Mouse (Mus musculus) megakaryocyte progenitor cell, adult 5-6 weeks (primary cell): ENCODE results near the gene Pbxip1. TPM values are rescaled to one million over a fixed set of nuclear protein-coding genes. Genes with fewer than 3 reads are reported as not detected.

Experiments
- ATAC-seq: replicated peaks from 2 replicates; pipeline ENCODE4 v1.8.0; 2016; ENCODE audit warnings: mild to moderate bottlenecking, moderate TSS enrichment, inconsistent platforms; ENCODE audit not compliant: poor library complexity
- total RNA-seq, 2 experiments: library from RNA; stranded (forward) in 1 of 2; stranded (reverse) in 1 of 2; fragments of 157-497, 149-512 nt in 1 of 2; fragments of 200-1000 nt in 1 of 2; gene quantifications; 2 replicates each; pipeline versions ENCODE4 v1.2.3 to v1.2.4; 2015 to 2017

Gene Pbxip1
- total RNA-seq, 2 experiments from 2014 or later: 5.2 to 13.4 TPM

GRCm38 (mm10) chr3:89430171-89431159 is 6.0 kb upstream of the Pbxip1 start, which contains the start of gene Pygo2:
Gene Pygo2, plus strand, starts transcription at chr3:89430214.
- peak; percentile 95 for ATAC-seq

GRCm38 (mm10) chr3:89432606-89433005 is 3.9 kb upstream of the Pbxip1 start:
- no peak for ATAC-seq

GRCm38 (mm10) chr3:89434532-89434931 is 2.0 kb upstream of the Pbxip1 start:
- no peak for ATAC-seq

GRCm38 (mm10) chr3:89435041-89435440 is 1.5 kb upstream of the Pbxip1 start:
- no peak for ATAC-seq

- peak; percentile 38 for ATAC-seq
Measured at GRCm38 (mm10) chr3:89437269-89437668, 763 bp downstream of the Pbxip1 start.

GRCm38 (mm10) chr3:89440691-89441090 is 4.2 kb downstream of the Pbxip1 start:
- ATAC-seq: no peak

GRCm38 (mm10) chr3:89448720-89449537 is 12.4 kb downstream of the Pbxip1 start:
- peak; percentile 95 for ATAC-seq

GRCm38 (mm10) chr3:89449541-89449940 is 13.0 kb downstream of the Pbxip1 start:
- peak; percentile 82 for ATAC-seq

GRCm38 (mm10) chr3:89451916-89452315 is 15.4 kb downstream of the Pbxip1 start:
- ATAC-seq: no peak

GRCm38 (mm10) chr3:89454401-89455177 is 18.1 kb downstream of the Pbxip1 start, which contains the start of gene Pmvk:
Gene Pmvk, plus strand, starts transcription at chr3:89454541.
- ATAC-seq: no peak

GRCm38 (mm10) chr3:89455786-89456285 is 19.3 kb downstream of the Pbxip1 start:
- ATAC-seq: no peak

GRCm38 (mm10) chr3:89456726-89457665 is 20.5 kb downstream of the Pbxip1 start:
- ATAC-seq: peak; percentile 78

GRCm38 (mm10) chr3:89458372-89458964 is 22.0 kb downstream of the Pbxip1 start:
- ATAC-seq: peak; percentile 65

- peak; percentile 77 for ATAC-seq
Measured at GRCm38 (mm10) chr3:89458965-89459807, 22.7 kb downstream of the Pbxip1 start.

- no peak for ATAC-seq
Measured at GRCm38 (mm10) chr3:89468268-89468667, 31.8 kb downstream of the Pbxip1 start.

- ATAC-seq: peak; percentile 42; the same call in 1 of the 2 replicates
Measured at GRCm38 (mm10) chr3:89472280-89472679, 35.8 kb downstream of the Pbxip1 start.

GRCm38 (mm10) chr3:89473838-89474237 is 37.3 kb downstream of the Pbxip1 start:
- peak; percentile 59 for ATAC-seq

GRCm38 (mm10) chr3:89479055-89479454 is 42.5 kb downstream of the Pbxip1 start:
- ATAC-seq: no peak
